Mouse (Mus musculus) adrenal gland, postnatal 14 days (tissue): ENCODE data around the gene Tceal9. TPM values are rescaled to one million over a fixed set of nuclear protein-coding genes. Genes with fewer than 3 reads are reported as not detected.
"Not testable (repeated sequence)": the region's sequence is repeated elsewhere in the genome, so short reads cannot be mapped to it uniquely, and the experiment has no call there.

Experiments used
- DNase-seq: peaks from one replicate; pipeline ENCODE4 v3.0.0; 2021; ENCODE audit warnings: mixed read lengths
- long read RNA-seq, 2 experiments: library from polyadenylated mRNA; stranded (forward); transcript quantifications; one replicate each; pipeline ENCODE4 v2.0.0; 2021
- total RNA-seq: library from RNA; stranded (reverse); gene quantifications from 2 replicates; pipeline ENCODE4 v1.2.3, GENCODE M21; 2021

Gene Tceal9
- total RNA-seq = 308 and 347 TPM in 2 replicates
- long read RNA-seq, experiment 1, transcript Tceal9-201 (3 exons, 1,019 nt) = major isoform, 424 of 438 reads
- long read RNA-seq, experiment 1, partial matches to known transcripts = 7 of 438 reads
- long read RNA-seq, experiment 1, other reads (novel, unspliced or antisense) = 7 of 438 reads
- long read RNA-seq, experiment 2, transcript Tceal9-201 (3 exons, 1,019 nt) = major isoform, 300 of 312 reads
- long read RNA-seq, experiment 2, partial matches to known transcripts = 7 of 312 reads
- long read RNA-seq, experiment 2, other reads (novel, unspliced or antisense) = 4 of 312 reads

GRCm38 (mm10) chrX:136244574-136245229, at the start of gene Tceal9:
Tceal9 (plus strand) TSS chrX:136245079.
- peak; percentile 84 for DNase-seq

GRCm38 (mm10) chrX:136195193-136195944, 49.5 kb upstream of the Tceal9 start:
- DNase-seq = no peak

GRCm38 (mm10) chrX:136196873-136197272, 48.0 kb upstream of the Tceal9 start:
- DNase-seq = peak; percentile 59

GRCm38 (mm10) chrX:136203257-136203656, 41.6 kb upstream of the Tceal9 start:
- no peak for DNase-seq

GRCm38 (mm10) chrX:136203664-136204066, 41.2 kb upstream of the Tceal9 start, which contains the start of gene Tceal5:
Tceal5 (minus strand) TSS chrX:136203876.
- peak; percentile 8 for DNase-seq

- no peak for DNase-seq
Observed at GRCm38 (mm10) chrX:136204406-136204805, 40.5 kb upstream of the Tceal9 start.

GRCm38 (mm10) chrX:136213396-136213795, 31.5 kb upstream of the Tceal9 start:
- no peak for DNase-seq

GRCm38 (mm10) chrX:136214729-136215677, 29.9 kb upstream of the Tceal9 start, which contains the start of the genes Tceal7 and Bex1:
Tceal7 (plus strand) TSS chrX:136214779.
Bex1 (minus strand) TSS chrX:136215513.
- not testable (repeated sequence) for DNase-seq

- DNase-seq = no peak
Observed at GRCm38 (mm10) chrX:136216303-136216702, 28.6 kb upstream of the Tceal9 start.

GRCm38 (mm10) chrX:136223714-136224113, 21.2 kb upstream of the Tceal9 start:
- no peak for DNase-seq

- DNase-seq = peak; percentile 22
Observed at GRCm38 (mm10) chrX:136227768-136228167, 17.1 kb upstream of the Tceal9 start.

GRCm38 (mm10) chrX:136238118-136238517, 6.8 kb upstream of the Tceal9 start:
- DNase-seq = peak; percentile 34

GRCm38 (mm10) chrX:136243181-136243580, 1.7 kb upstream of the Tceal9 start:
- DNase-seq = no peak

- DNase-seq = peak; percentile 47
Observed at GRCm38 (mm10) chrX:136245521-136246071, 717 bp downstream of the Tceal9 start.

- DNase-seq = peak; percentile 73
Observed at GRCm38 (mm10) chrX:136248811-136249210, 3.9 kb downstream of the Tceal9 start.

GRCm38 (mm10) chrX:136249671-136250070, 4.8 kb downstream of the Tceal9 start:
- no peak for DNase-seq

- DNase-seq = peak; percentile 21
Observed at GRCm38 (mm10) chrX:136252023-136252729, 7.3 kb downstream of the Tceal9 start.

GRCm38 (mm10) chrX:136267720-136268119, 22.8 kb downstream of the Tceal9 start:
- DNase-seq = no peak

GRCm38 (mm10) chrX:136268173-136268572, 23.3 kb downstream of the Tceal9 start:
- no peak for DNase-seq

GRCm38 (mm10) chrX:136269743-136270392, 25.0 kb downstream of the Tceal9 start, which contains the start of gene Bex3:
Bex3 (plus strand) TSS chrX:136270253.
- DNase-seq = peak; percentile 71
